Mouse (Mus musculus) MEL (cell line): ENCODE measurements at regions not wholly inside any gene's neighbourhood (a gene's known extent, or its start where the extent isn't known, plus 50 kb on each side); places are given as distances from the start of the nearest gene placed in this dataset.

Experiments used
- DNase-seq: peaks from one replicate; pipeline ENCODE4 v3.0.0; 2011; ENCODE audit warnings: low read depth, low spot score
- H3K27ac ChIP-seq: 2 replicates; pipeline ENCODE4 v1.5.1; 2012; ENCODE audit warnings: low read depth, mild to moderate bottlenecking, control low read depth, low read length, moderate library complexity; ENCODE audit not compliant: control insufficient read depth
- H3K27me3 ChIP-seq, 2 experiments: fragments of 150-350 bp in 1 of 2; sonication (generic) in 1 of 2; 2 replicates each; pipeline ENCODE4 v1.6.1; 2012; ENCODE audit warnings: low read length in 2 of 2, mild to moderate bottlenecking in 2 of 2, improper control_type of control experiment in 1 of 2, moderate library complexity in 1 of 2; ENCODE audit not compliant: insufficient read depth in 2 of 2, control insufficient read depth in 1 of 2
- H3K36me3 ChIP-seq, 2 experiments: 2 replicates each; pipeline ENCODE4 v1.6.1; 2012 to 2014; ENCODE audit warnings: low read length in 2 of 2, improper control_type of control experiment in 1 of 2, inconsistent platforms in 1 of 2, mild to moderate bottlenecking in 1 of 2; ENCODE audit not compliant: insufficient read depth in 2 of 2, control insufficient read depth in 1 of 2
- H3K4me1 ChIP-seq, 2 experiments: fragments of 150-350 bp in 1 of 2; sonication (generic) in 1 of 2; 2 replicates each; pipeline ENCODE4 v1.6.1; 2012; ENCODE audit warnings: low read length in 2 of 2, improper control_type of control experiment in 1 of 2, mild to moderate bottlenecking in 1 of 2; ENCODE audit not compliant: insufficient read depth in 2 of 2, control insufficient read depth in 1 of 2
- H3K4me3 ChIP-seq, 2 experiments: fragments of 150-350 bp in 1 of 2; sonication (generic) in 1 of 2; 2 replicates each; pipeline ENCODE4 v1.5.1; 2012; ENCODE audit warnings: low read depth in 2 of 2, low read length in 2 of 2, mild to moderate bottlenecking in 2 of 2, moderate library complexity in 2 of 2, control low read depth in 1 of 2, improper control_type of control experiment in 1 of 2; ENCODE audit not compliant: control insufficient read depth in 1 of 2, insufficient read depth in 1 of 2
- H3K79me2 ChIP-seq: 2 replicates; pipeline ENCODE4 v1.6.1; 2012; ENCODE audit warnings: mild to moderate bottlenecking, low read length, moderate library complexity; ENCODE audit not compliant: control insufficient read depth, poor library complexity, insufficient read depth
- H3K9ac ChIP-seq: 2 replicates; pipeline ENCODE4 v1.6.1; 2012; ENCODE audit warnings: low read depth, mild to moderate bottlenecking, control low read depth, low read length, moderate library complexity; ENCODE audit not compliant: control insufficient read depth, poor library complexity, severe bottlenecking
- H3K9me3 ChIP-seq: fragments of 150-350 bp; sonication (generic); replicated peaks from 2 replicates; pipeline ENCODE4 v1.6.1; 2012; ENCODE audit warnings: mild to moderate bottlenecking, low read length, improper control_type of control experiment, moderate library complexity; ENCODE audit not compliant: insufficient read depth
- BHLHE40 ChIP-seq: IDR thresholded peaks from 2 replicates; pipeline ENCODE4 v1.6.1; 2012; ENCODE audit warnings: low read depth, mild to moderate bottlenecking, inconsistent platforms, low read length, improper control_type of control experiment, borderline replicate concordance
- CHD2 ChIP-seq: IDR thresholded peaks from 2 replicates; pipeline ENCODE4 v1.6.1; 2011; ENCODE audit warnings: low read length, improper control_type of control experiment
- EP300 ChIP-seq, 2 experiments: IDR thresholded peaks; 2 replicates each; pipeline ENCODE4 v1.6.1; 2011; ENCODE audit warnings: improper control_type of control experiment in 2 of 2, low read length in 2 of 2, low read depth in 1 of 2, mild to moderate bottlenecking in 1 of 2
- ETS1 ChIP-seq: IDR thresholded peaks from 2 replicates; pipeline ENCODE4 v1.6.1; 2012; ENCODE audit warnings: low read depth, mild to moderate bottlenecking, inconsistent platforms, low read length, improper control_type of control experiment, moderate library complexity
- GATA1 ChIP-seq: IDR thresholded peaks from 2 replicates; pipeline ENCODE4 v1.6.1; 2011; ENCODE audit warnings: low read depth, low read length, improper control_type of control experiment
- MAFK ChIP-seq: IDR thresholded peaks from 2 replicates; pipeline ENCODE4 v1.6.1; 2011; ENCODE audit warnings: low read depth, mild to moderate bottlenecking, low read length, improper control_type of control experiment, borderline replicate concordance
- MAX ChIP-seq: IDR thresholded peaks from 2 replicates; pipeline ENCODE4 v1.6.1; 2011; ENCODE audit warnings: low read length, improper control_type of control experiment
- MAZ ChIP-seq: IDR thresholded peaks from 2 replicates; pipeline ENCODE4 v1.6.1; 2012; ENCODE audit warnings: low read depth, mild to moderate bottlenecking, inconsistent platforms, low read length, improper control_type of control experiment
- MXI1 ChIP-seq: IDR thresholded peaks from 2 replicates; pipeline ENCODE4 v1.6.1; 2011; ENCODE audit warnings: mild to moderate bottlenecking, low read depth, low read length, improper control_type of control experiment
- MYB ChIP-seq: IDR thresholded peaks from 2 replicates; pipeline ENCODE4 v1.6.1; 2011; ENCODE audit warnings: mild to moderate bottlenecking, low read depth, low read length, improper control_type of control experiment
- MYC ChIP-seq: IDR thresholded peaks from 2 replicates; pipeline ENCODE4 v1.6.1; 2011; ENCODE audit warnings: low read depth, mild to moderate bottlenecking, low read length, improper control_type of control experiment, moderate library complexity
- NRF1 ChIP-seq: IDR thresholded peaks from 2 replicates; pipeline ENCODE4 v1.6.1; 2014; ENCODE audit warnings: low read depth, mild to moderate bottlenecking, inconsistent platforms, low read length, improper control_type of control experiment, moderate library complexity; ENCODE audit not compliant: poor library complexity, insufficient read depth, severe bottlenecking
- RCOR1 ChIP-seq: IDR thresholded peaks from 2 replicates; pipeline ENCODE4 v1.6.1; 2012; ENCODE audit warnings: low read depth, mild to moderate bottlenecking, inconsistent platforms, low read length, improper control_type of control experiment
- SIN3A ChIP-seq: IDR thresholded peaks from 2 replicates; pipeline ENCODE4 v1.6.1; 2012; ENCODE audit warnings: low read length, improper control_type of control experiment, inconsistent platforms
- TAL1 ChIP-seq: IDR thresholded peaks from 2 replicates; pipeline ENCODE4 v1.6.1; 2012; ENCODE audit warnings: mild to moderate bottlenecking, inconsistent platforms, low read length, moderate library complexity, mixed read lengths
- TBP ChIP-seq: IDR thresholded peaks from 2 replicates; pipeline ENCODE4 v1.8.0; 2011; ENCODE audit warnings: low read depth, low read length, improper control_type of control experiment
- TCF12 ChIP-seq: IDR thresholded peaks from 2 replicates; pipeline ENCODE4 v1.6.1; 2014; ENCODE audit warnings: low read depth, mild to moderate bottlenecking, inconsistent platforms, low read length, improper control_type of control experiment, moderate library complexity
- ZKSCAN1 ChIP-seq: IDR thresholded peaks from 2 replicates; pipeline ENCODE4 v1.6.1; 2012; ENCODE audit warnings: low read depth, mild to moderate bottlenecking, inconsistent platforms, low read length, improper control_type of control experiment, moderate library complexity

GRCm38 (mm10) chr3:148272159-148272848, 718.1 kb downstream of the Adgrl2 start:
- Histone ChIP-seq H3K79me2 (no peaks in the 10 kb centered on the region), H3K27ac (peak overlapping the region; percentile 56), H3K4me1 (peaks cover 5 to 8% of the 10 kb centered on the region in 2 experiments), H3K9me3 (no peaks in the 10 kb centered on the region), H3K27me3 (no peaks in the 10 kb centered on the region), H3K4me3 (no peak overlapping the region), H3K36me3 (peaks cover 0 to 20% of the 10 kb centered on the region in 2 experiments; a peak in 2 of 4 replicates), H3K9ac (no peak overlapping the region)
- peak; percentile 95 for TF ChIP-seq TCF12
- peak; percentile 59; the same call in 1 of the 2 replicates for TF ChIP-seq SIN3A
- no peak for TF ChIP-seq CHD2
- peak; percentile 93 for TF ChIP-seq GATA1
- TF ChIP-seq MYC: peak; percentile 65; the same call in 1 of the 2 replicates
- no peak for TF ChIP-seq TBP
- no peak for TF ChIP-seq ZKSCAN1
- no peak for TF ChIP-seq MAFK
- TF ChIP-seq ETS1: peak; percentile 83
- TF ChIP-seq TAL1: peak; percentile 53
- TF ChIP-seq NRF1: no peak
- peak; percentile 33; the same call in 1 of the 2 replicates for TF ChIP-seq MXI1
- peak; percentile 39; the same call in 1 of the 2 replicates for TF ChIP-seq MAX
- peak; percentile 81 for TF ChIP-seq RCOR1
- peak; percentile 90 to 95 for TF ChIP-seq EP300 (IDR thresholded peaks at IDR 0.05; ENCODE audit: low read depth in 1 of 2, low read length in 2 of 2)
- peak; percentile 78 for DNase-seq

DNA sequence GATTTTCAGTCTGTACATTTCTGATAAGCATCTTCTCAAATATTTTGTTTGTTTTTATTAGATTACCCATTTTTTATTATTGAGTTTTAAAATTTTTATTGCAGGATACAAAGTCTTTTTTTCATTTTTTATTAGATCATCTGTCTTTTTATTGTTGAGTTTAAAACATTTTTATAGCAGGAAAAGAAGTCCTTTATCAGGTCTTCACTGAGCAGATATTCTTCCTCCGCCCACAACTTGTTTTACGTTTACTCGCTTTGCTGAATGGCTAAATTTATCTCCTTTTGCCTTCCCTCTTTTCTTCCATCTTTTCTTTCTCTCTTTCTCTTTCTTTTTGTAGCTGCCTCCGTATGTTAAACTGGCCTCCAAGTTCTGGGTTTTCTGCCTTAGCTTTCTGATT, 721.5 kb downstream of the Adgrl2 start:
- TF ChIP-seq EP300 (IDR thresholded peaks at IDR 0.05; ENCODE audit: low read depth in 1 of 2, low read length in 2 of 2) (peak; percentile 38 to 54; a peak in 2 of 4 replicates), ETS1 (0 out of 2 replicates have a peak, but pooled peaks have one; percentile 32), MYB (no peak), GATA1 (peak; percentile 51), BHLHE40 (no peak), MAZ (no peak)
- TF ChIP-seq, all 39 proteins: peak for 3

More for the DNA sequence above, 721.5 kb downstream of the Adgrl2 start:
- Histone ChIP-seq H3K4me1 (peaks cover 5% of the 10 kb centered on the region in 2 experiments), H3K4me3 (peak overlapping the region in 1 of 2 experiments; percentile 42; a peak in 1 of 4 replicates), H3K79me2 (no peaks in the 10 kb centered on the region), H3K27ac (no peak overlapping the region), H3K36me3 (peaks cover 0 to 20% of the 10 kb centered on the region in 2 experiments; a peak in 2 of 4 replicates), H3K27me3 (no peaks in the 10 kb centered on the region), H3K9me3 (no peaks in the 10 kb centered on the region), H3K9ac (no peak overlapping the region)
- peak; percentile 24 for DNase-seq
